Comparison of ENCODE assay signal across 8 mouse cellular contexts in the genomic region with DNA sequence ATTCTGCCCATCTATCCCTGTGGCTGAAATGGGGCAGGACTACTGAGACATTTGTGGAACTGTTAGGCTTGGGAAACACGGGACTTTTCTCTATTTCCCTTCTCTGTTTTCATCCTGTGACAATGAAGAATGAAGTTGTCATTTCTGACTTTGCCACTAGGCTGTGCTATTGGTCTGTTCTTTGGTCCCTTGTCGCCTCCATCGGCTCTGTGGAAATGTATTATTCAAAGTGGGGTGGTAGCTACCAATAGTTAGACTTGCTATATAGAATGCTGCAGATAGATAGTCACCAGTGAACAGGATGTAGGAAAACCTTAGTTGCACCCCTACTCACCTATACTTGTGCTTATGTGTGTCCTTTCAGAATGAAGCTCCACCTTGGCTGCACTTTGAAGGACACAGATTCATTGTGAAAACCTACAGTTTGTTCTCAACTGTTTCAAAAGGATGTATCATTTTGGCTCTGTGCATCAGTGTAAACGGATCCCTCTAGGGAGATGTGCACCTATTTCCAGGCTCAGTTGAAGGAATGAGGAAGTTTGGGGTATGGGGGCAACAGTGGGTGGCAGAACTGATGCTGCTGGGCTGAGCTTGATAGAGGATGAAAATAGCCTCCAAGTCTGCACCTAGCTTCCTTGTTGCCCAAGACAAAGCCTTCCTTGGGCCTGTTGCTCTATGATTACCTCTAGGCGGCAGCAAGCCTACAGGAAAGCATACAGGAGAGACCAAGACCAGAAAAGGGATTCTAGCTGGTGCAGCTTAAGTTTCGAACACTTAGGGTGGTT.
A peak's percentile ranks its signal among the peaks of the same experiment; 100 is the strongest.
DNase-seq lines count a peak whose midpoint lies in the region; ATAC-seq lines count a peak whose summit lies in the region.

No protein-coding gene starts in this region.

- no peak overlapping the region for H3K9ac ChIP-seq in embryonic facial prominence, embryonic 11.5 days (replicated peaks; ENCODE audit: low read length)
- no peak overlapping the region for H3K9ac ChIP-seq in hindbrain, embryonic 11.5 days (ENCODE audit: low read depth, low read length)
- no peak overlapping the region for H3K9ac ChIP-seq in neural tube, embryonic 15.5 days (replicated peaks)

- H3K27me3 ChIP-seq in embryonic facial prominence, embryonic 11.5 days (ENCODE audit: control insufficient read depth, insufficient read depth, low read length) = no peaks in the 10 kb centered on the region
- no peaks in the 10 kb centered on the region for H3K27me3 ChIP-seq in hindbrain, embryonic 11.5 days (ENCODE audit: control insufficient read depth, insufficient read depth, low read length)
- H3K27me3 ChIP-seq in neural tube, embryonic 15.5 days (replicated peaks) = 0 out of 2 replicates have a peak, but pooled peaks cover 2% of the 10 kb centered on the region

- peak; percentile 60 for DNase-seq in kidney, postnatal 10 days
- no peak for DNase-seq in kidney, adult 18-20 months
- DNase-seq in ZHBTc4 (ENCODE audit: low read depth, low spot score) = peak; percentile 51
- DNase-seq in embryonic facial prominence, embryonic 11.5 days (ENCODE audit: low spot score) = peak; percentile 76
- peak; percentile 84 for DNase-seq in hindbrain, embryonic 11.5 days (ENCODE audit: low spot score)
- DNase-seq in left cerebral cortex, postnatal 36 days (ENCODE audit: low spot score in 2 of 2) = peak; percentile 61 to 74
- no peak for DNase-seq in gastrocnemius, postnatal 36 days

- H3K27ac ChIP-seq in embryonic facial prominence, embryonic 11.5 days (replicated peaks; ENCODE audit: low read depth, low read length) = no peak overlapping the region
- H3K27ac ChIP-seq in hindbrain, embryonic 11.5 days (ENCODE audit: low read depth, low read length) = no peak overlapping the region
- H3K27ac ChIP-seq in neural tube, embryonic 15.5 days (replicated peaks) = no peak overlapping the region

- H3K36me3 ChIP-seq in embryonic facial prominence, embryonic 11.5 days (replicated peaks; ENCODE audit: control insufficient read depth, insufficient read depth, low read depth, low read length) = no peaks in the 10 kb centered on the region
- H3K36me3 ChIP-seq in hindbrain, embryonic 11.5 days (ENCODE audit: control insufficient read depth, insufficient read depth, low read length) = no peaks in the 10 kb centered on the region
- H3K36me3 ChIP-seq in neural tube, embryonic 15.5 days = no peaks in the 10 kb centered on the region

- 0 out of 2 replicates have a peak, but pooled peaks have one; percentile 56 for ATAC-seq in embryonic facial prominence, embryonic 11.5 days (replicated peaks; ENCODE audit: insufficient number of reproducible peaks, low FRiP score, low TSS enrichment, low read depth)
- peak; percentile 73 for ATAC-seq in hindbrain, embryonic 11.5 days (ENCODE audit: low FRiP score)
- ATAC-seq in neural tube, embryonic 15.5 days (ENCODE audit: low FRiP score) = peak; percentile 86

- H3K4me3 ChIP-seq in embryonic facial prominence, embryonic 11.5 days (ENCODE audit: low read depth, low read length) = no peak overlapping the region
- H3K4me3 ChIP-seq in hindbrain, embryonic 11.5 days (ENCODE audit: low read depth, low read length) = no peak overlapping the region
- H3K4me3 ChIP-seq in neural tube, embryonic 15.5 days (replicated peaks) = no peak overlapping the region

- no peak overlapping the region for H3K4me2 ChIP-seq in embryonic facial prominence, embryonic 11.5 days (ENCODE audit: low read depth, low read length)
- H3K4me2 ChIP-seq in hindbrain, embryonic 11.5 days (replicated peaks; ENCODE audit: low read depth, low read length) = no peak overlapping the region
- H3K4me2 ChIP-seq in neural tube, embryonic 15.5 days = no peak overlapping the region

- intact Hi-C loops in left cerebral cortex, postnatal 36 days (cut with DNase I) = loop anchor here (2.0 kb wide), 1 partner anchor 498 kb away; no protein-coding TSS in a partner anchor
- intact Hi-C loops in gastrocnemius, postnatal 36 days (cut with DNase I) = no loop called here

- H3K4me1 ChIP-seq in embryonic facial prominence, embryonic 11.5 days (ENCODE audit: control insufficient read depth, insufficient read depth, low read length) = no peaks in the 10 kb centered on the region
- no peaks in the 10 kb centered on the region for H3K4me1 ChIP-seq in hindbrain, embryonic 11.5 days (replicated peaks; ENCODE audit: control insufficient read depth, insufficient read depth, low read length)
- H3K4me1 ChIP-seq in neural tube, embryonic 15.5 days = no peaks in the 10 kb centered on the region

- WGBS in embryonic facial prominence, embryonic 11.5 days = 20% methylated on average over 6 of the region's 6 CpGs
- WGBS in hindbrain, embryonic 11.5 days = 19% methylated on average over 6 of the region's 6 CpGs
- WGBS in neural tube, embryonic 15.5 days = 25% methylated on average over 6 of the region's 6 CpGs

- H3K9me3 ChIP-seq in embryonic facial prominence, embryonic 11.5 days (replicated peaks; ENCODE audit: control insufficient read depth, low read length) = no peaks in the 10 kb centered on the region
- no peaks in the 10 kb centered on the region for H3K9me3 ChIP-seq in hindbrain, embryonic 11.5 days (ENCODE audit: control insufficient read depth, low read length)
- H3K9me3 ChIP-seq in neural tube, embryonic 15.5 days (replicated peaks) = no peaks in the 10 kb centered on the region

Comparison
In these comparisons a context has a peak if more than half of its experiments do, and no peak if none do; other contexts are left out.
1. DNase-seq: peak in kidney, postnatal 10 days (single experiment), ZHBTc4 (single experiment), embryonic facial prominence, embryonic 11.5 days (single experiment), hindbrain, embryonic 11.5 days (single experiment) and left cerebral cortex, postnatal 36 days (2 of 2); none in kidney, adult 18-20 months (single experiment) and gastrocnemius, postnatal 36 days (0 of 2).
2. Peak in every context shown above with its lines, with median percentiles within 50 percentile points of each other: ATAC-seq.